Mouse (Mus musculus) macrophage (primary cell): Measurements from ENCODE around the gene Amn. TPM values are rescaled to one million over a fixed set of nuclear protein-coding genes. Genes with fewer than 3 reads are reported as not detected.

Source experiments
- H3K27ac ChIP-seq: fragments of 350-480 bp; formaldehyde crosslinking; 2 replicates; pipeline ENCODE4 v1.9.0; 2021
- H3K36me3 ChIP-seq: fragments of 350-480 bp; formaldehyde crosslinking; 2 replicates; pipeline ENCODE4 v1.9.0; 2021; ENCODE audit errors: inconsistent target
- H3K4me3 ChIP-seq: fragments of 350-480 bp; formaldehyde crosslinking; 2 replicates; pipeline ENCODE4 v1.9.0; 2021; ENCODE audit errors: inconsistent target
- H3K79me2 ChIP-seq: fragments of 350-480 bp; formaldehyde crosslinking; 2 replicates; pipeline ENCODE4 v1.9.0; 2021; ENCODE audit errors: inconsistent target
- WGBS: methylation state at CpG from one replicate; pipeline ENCODE4 v1.1.7; 2026; ENCODE audit warnings: inconsistent platforms; ENCODE audit not compliant: missing documents; 5-methylcytosine and 5-hydroxymethylcytosine counted together
- polyA plus RNA-seq: library from polyadenylated mRNA; stranded (reverse); fragments of 250-400 nt; gene quantifications from 3 replicates; pipeline ENCODE4 v1.2.4, GENCODE M21; 2018; ENCODE audit warnings: inconsistent platforms
- total RNA-seq, 78 experiments: library from RNA; depleted of rRNA; stranded (reverse); fragments of 250-400 nt; gene quantifications; 1 replicate in 9 of 78; 2 replicates in 24 of 78; 3 replicates in 43 of 78; 4 replicates in 2 of 78; pipeline ENCODE4 v1.2.4; 2018; ENCODE audit warnings: inconsistent platforms in 56 of 78

Amn gene
- total RNA-seq (2018; cell fraction: chromatin; rRNA removed): 1 to 10 TPM in 1 of 26 experiments, under 1 TPM in 2, not detected in 23; 0.46 to 2.0 (median 0.57) TPM
- total RNA-seq (2018; cell fraction: cytosol; rRNA removed): under 1 TPM in 2 of 26 experiments, not detected in 24; 0.09 to 0.19 TPM
- total RNA-seq (2018; cell fraction: nucleus; rRNA removed): under 1 TPM in 3 of 26 experiments, not detected in 23; 0.32 to 0.92 (median 0.74) TPM
- not detected in 3 replicates for polyA plus RNA-seq

DNA sequence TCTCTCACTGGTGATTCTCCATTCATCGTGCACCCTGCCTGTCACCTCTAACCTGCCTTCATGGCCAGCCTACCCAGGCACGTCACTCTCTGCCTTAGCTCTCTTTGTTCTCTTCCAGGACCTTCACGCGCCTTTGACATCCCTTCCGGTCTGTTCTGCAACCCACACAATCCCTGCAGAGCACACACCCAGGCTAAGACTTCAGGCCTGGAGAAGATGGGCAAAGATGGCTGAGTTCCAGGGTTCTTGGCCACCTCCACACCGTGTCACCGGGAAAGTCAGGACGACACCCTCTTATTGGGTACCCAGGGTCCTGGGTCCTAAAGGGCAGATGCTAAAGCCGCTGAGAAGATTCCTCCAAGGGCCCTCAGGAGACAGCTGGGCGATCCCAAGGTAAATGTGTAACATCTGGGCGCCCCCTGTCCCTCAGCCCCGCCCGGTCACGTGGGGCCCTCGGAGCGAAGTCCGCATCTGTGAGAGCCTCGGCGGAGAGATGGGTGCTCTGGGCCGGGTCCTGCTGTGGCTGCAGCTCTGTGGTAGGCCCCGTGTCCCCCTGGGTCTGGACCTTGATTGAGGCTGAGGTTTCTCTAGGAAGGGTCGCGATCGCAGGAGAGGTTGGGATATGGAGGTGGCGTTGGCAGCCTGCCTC lies at the start of gene Amn:
TSS of gene Amn (plus strand) at position 467 of the 649 bp plus-strand sequence.
- peaks cover under 1% of the 10 kb centered on the region; the same call in 1 of the 2 replicates for H3K36me3 ChIP-seq
- no peak within 1 kb of the TSS for H3K4me3 ChIP-seq
- no peak within 1 kb of the TSS for H3K27ac ChIP-seq
- WGBS: 43% methylated on average over 25 of the region's 25 CpGs
- no peaks in the 10 kb centered on the region for H3K79me2 ChIP-seq

DNA sequence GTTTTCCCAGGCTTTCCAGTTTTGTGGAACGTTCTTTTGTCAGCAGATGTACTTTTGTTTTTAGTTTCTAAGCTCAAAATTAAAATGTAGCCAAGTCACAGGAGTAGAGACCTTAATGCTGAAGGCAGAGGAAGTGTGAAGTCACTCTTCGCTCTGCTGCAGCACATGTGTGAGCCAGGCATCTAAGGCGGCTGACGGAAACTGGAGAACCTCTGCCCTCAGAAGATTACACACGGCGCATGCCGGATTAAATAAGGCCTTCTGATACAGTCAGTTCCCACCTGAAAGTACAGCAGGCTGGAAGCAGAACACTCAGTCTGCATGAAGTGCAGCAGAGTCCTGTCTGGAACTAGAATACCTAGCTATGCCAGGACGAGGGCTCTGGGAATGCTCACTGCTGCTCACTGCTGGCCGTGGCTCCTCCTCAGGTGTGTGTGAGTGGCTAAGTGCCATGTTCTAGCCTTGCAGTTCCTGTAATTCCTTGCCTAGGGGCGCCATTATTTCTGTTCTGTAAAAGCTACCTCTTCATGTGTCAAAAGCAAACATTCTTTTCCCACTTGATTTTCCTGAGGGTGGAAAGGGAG lies 45.6 kb upstream of the Amn start:
- Histone ChIP-seq H3K79me2 (no peaks in the 10 kb centered on the region), H3K36me3 (peaks cover 16% of the 10 kb centered on the region), H3K27ac (no peak overlapping the region), H3K4me3 (no peak overlapping the region)
- 61% methylated on average over 10 of the region's 10 CpGs for WGBS

DNA sequence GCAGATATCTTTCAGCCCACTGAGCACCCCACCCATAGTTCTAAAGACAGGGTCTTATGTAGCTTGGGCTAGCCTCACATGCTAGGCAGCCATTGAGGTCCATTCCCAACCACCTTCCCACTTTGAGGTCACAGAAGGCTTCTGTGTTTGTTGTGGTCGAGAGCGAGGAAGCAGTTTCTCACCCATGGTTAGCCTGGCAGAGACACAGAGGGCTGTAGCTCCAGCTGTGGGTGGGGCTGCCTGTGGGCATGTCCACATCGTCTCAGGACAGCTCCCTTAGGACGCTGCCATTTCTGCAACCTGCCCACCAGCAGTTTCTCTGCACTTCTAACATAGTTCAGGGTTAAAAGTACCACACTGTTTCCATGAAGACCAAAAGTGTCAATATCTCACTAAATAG lies 43.5 kb upstream of the Amn start:
- WGBS: 39% methylated on average over 4 of the region's 4 CpGs
- H3K27ac ChIP-seq: no peak overlapping the region
- peaks cover 2% of the 10 kb centered on the region for H3K36me3 ChIP-seq
- H3K4me3 ChIP-seq: no peak overlapping the region
- peaks cover 15% of the 10 kb centered on the region; the same call in 1 of the 2 replicates for H3K79me2 ChIP-seq

DNA sequence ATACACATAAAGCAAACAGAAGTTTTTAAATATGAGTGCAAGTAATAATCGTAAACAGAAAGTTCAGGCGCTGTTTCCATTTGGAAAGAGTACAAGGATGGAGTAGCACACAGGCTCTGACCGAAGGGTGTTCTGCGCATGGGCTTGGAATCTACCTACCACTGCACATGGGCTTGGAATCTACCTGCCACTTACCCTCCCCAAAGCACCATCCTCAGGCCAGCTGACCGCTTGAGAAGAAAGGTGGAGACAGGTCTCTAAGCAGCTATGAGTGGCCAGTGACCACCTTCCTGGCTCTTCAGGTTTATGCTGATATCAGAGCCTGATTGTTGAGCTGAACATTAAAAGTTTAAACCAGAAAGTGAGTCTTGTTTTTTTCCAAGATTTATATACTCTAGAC lies 42.4 kb upstream of the Amn start:
- 96% methylated on average over 5 of the region's 5 CpGs for WGBS
- Histone ChIP-seq H3K4me3 (no peak overlapping the region), H3K36me3 (no peaks in the 10 kb centered on the region), H3K27ac (no peak overlapping the region), H3K79me2 (peaks cover 18% of the 10 kb centered on the region; the same call in 1 of the 2 replicates)

DNA sequence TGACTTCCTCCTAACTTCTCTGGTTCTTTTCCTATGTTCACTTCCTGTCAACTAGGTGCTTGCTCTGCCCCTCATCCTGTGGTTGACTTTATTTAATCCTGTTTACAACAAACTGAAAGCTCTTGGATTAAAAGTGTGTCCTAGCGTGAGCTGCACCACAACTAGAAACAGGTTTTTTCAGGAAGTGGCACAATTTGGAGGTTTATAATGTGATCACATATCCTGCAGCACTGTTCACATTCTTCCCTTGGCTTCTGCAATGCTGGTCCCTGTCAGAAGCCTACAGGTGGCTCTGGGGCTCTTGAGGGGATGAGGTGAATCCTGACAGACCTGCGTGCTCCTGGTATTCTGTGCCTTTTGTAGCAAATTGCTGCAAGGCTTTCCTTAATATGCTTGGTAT lies 40.1 kb upstream of the Amn start:
- 80% methylated on average over 2 of the region's 2 CpGs for WGBS
- no peaks in the 10 kb centered on the region; the same call in 1 of the 2 replicates for H3K36me3 ChIP-seq
- H3K79me2 ChIP-seq: peaks cover 18% of the 10 kb centered on the region; the same call in 1 of the 2 replicates
- H3K4me3 ChIP-seq: no peak overlapping the region
- H3K27ac ChIP-seq: no peak overlapping the region

DNA sequence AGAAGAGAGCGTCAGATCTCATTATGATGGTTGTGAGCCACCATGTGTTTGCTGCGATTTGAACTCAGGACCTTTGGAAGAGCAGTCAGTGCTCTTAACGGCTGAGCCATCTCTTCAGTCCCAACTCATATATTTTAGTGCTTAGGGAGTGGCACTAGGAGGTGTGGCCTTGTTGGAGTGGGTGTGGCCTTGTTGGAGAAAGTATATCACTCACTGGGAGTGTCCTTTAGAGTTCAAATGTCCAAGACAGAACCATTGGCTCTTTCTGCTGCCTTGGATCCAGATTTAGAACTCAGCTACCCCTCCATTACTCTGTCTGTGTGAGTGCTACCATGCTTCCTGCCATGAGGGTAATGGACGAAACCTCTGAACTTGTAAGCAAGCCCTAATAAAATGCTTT lies 37.1 kb upstream of the Amn start:
- H3K79me2 ChIP-seq: peaks cover 18% of the 10 kb centered on the region; the same call in 1 of the 2 replicates
- H3K4me3 ChIP-seq: no peak overlapping the region
- H3K36me3 ChIP-seq: peaks cover 15% of the 10 kb centered on the region; the same call in 1 of the 2 replicates
- H3K27ac ChIP-seq: no peak overlapping the region
- WGBS: 89% methylated on average over 4 of the region's 4 CpGs

DNA sequence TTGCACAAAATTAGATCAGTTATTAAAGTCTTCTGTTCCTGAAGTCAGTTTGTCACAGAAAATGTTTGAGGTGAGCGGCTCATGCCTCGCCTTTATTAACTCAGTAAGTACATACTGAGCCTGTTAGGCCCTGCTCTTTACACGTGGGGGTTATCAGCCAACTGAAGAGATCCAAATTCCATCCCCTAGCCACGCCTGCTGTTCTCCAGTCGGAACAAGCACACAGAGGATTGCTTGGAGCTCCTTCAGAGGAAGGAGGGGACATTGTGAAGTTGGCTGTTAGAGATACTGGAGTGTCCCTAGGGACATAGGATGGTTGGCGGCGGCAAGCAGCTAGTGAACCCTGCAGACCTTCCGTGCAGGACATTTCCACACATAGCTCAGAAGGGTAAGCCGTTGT lies 36.5 kb upstream of the Amn start:
- H3K27ac ChIP-seq: no peak overlapping the region
- WGBS: 98% methylated on average over 9 of the region's 9 CpGs
- no peak overlapping the region for H3K4me3 ChIP-seq
- H3K79me2 ChIP-seq: peaks cover 18% of the 10 kb centered on the region; the same call in 1 of the 2 replicates
- peaks cover 21% of the 10 kb centered on the region for H3K36me3 ChIP-seq

DNA sequence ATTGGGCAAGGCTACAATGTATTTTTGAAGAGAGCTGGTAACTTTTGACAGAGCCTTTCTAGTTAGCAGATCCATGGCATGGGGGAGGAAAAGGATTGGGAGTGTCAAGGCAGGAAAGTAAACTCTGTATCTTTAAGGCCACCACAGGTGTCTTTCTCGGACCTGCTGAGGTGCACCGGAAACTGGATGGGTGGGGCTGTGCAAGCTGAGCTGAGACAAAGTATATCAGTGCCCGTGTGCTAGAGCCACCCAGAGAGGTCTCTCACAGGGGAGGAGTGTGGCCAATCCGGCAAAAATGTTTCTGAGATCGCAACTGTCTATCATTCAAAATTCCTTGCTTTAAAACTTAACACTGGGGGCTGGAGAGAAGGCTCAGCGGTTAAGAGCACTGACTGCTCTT lies 35.3 kb upstream of the Amn start:
- peaks cover 18% of the 10 kb centered on the region; the same call in 1 of the 2 replicates for H3K79me2 ChIP-seq
- H3K27ac ChIP-seq: no peak overlapping the region
- 98% methylated on average over 6 of the region's 6 CpGs for WGBS
- H3K36me3 ChIP-seq: peaks cover 32% of the 10 kb centered on the region
- no peak overlapping the region for H3K4me3 ChIP-seq

DNA sequence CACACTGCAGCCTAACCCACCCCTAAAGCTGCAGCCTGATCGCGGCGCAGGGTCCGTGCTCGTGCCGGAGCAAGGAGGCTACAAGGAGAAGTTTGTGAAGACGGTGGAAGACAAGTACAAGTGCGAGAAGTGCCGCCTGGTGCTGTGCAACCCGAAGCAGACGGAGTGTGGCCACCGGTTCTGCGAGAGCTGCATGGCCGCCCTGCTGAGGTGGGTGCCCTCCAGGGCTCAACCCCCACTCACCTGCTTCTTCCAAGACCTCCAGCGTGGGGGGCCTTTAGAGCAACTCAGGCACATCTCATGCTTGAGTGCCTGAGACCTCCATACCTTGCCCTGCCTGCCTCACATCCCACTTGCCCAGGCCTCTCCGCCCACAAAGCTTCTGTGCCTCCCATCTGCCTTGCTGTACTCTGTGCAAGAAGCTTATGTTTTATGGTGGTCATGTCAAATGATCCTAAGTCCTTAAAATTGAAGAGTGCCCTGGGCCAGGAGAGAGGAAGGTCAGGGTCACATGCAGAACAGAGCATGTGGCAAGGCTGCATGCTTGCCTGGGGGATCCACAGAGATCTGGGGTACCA lies 33.2 kb upstream of the Amn start:
- H3K36me3 ChIP-seq: peaks cover 40% of the 10 kb centered on the region
- no peak overlapping the region for H3K4me3 ChIP-seq
- H3K79me2 ChIP-seq: peaks cover under 1% of the 10 kb centered on the region; the same call in 1 of the 2 replicates
- 97% methylated on average over 16 of the region's 16 CpGs for WGBS
- no peak overlapping the region for H3K27ac ChIP-seq

DNA sequence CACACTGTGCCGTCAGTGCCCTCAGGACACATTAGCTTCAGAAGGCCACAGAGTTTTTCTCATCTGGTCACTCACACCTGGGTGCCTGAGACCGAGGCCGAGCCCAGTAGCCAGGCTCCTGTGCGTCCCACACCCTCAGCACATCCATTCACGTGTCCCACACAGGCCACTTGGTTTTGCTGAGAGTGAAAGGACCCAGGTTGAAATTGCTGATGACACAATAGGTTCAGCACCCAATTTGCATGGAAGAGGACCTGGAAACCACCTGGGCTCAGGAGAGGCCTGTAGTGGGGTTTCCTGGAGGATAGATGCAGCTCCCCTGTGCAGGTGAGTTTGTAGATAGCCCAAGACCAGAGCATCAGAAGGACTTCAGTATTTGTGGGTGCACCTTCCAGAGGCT lies 32.5 kb upstream of the Amn start:
- WGBS: 95% methylated on average over 5 of the region's 5 CpGs

DNA sequence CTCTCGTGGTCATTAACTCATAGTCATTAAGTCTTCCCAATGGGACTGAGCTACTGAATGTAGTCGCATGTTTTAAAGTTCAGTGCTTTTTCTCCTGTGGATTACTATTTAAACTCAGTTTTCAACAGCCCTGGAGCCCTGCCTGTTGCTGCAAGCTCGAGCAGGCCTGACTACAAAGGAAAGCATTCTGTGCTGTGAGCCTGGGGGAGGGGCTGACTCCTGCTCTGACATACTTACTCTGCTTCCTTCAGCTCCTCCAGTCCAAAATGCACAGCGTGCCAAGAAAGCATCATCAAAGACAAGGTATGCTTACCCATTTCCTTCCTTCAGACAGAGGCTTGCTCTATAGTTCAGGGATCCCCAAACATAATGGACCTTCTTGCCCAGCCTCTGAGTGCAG lies 32.1 kb upstream of the Amn start:
- Histone ChIP-seq H3K4me3 (no peak overlapping the region), H3K27ac (no peak overlapping the region), H3K79me2 (no peaks in the 10 kb centered on the region; the same call in 1 of the 2 replicates), H3K36me3 (peaks cover 50% of the 10 kb centered on the region)
- 79% methylated on average over 4 of the region's 4 CpGs for WGBS

More for the DNA sequence above, 32.5 kb upstream of the Amn start:
- H3K36me3 ChIP-seq: peaks cover 45% of the 10 kb centered on the region
- no peak overlapping the region for H3K4me3 ChIP-seq
- no peak overlapping the region for H3K27ac ChIP-seq
- no peaks in the 10 kb centered on the region; the same call in 1 of the 2 replicates for H3K79me2 ChIP-seq

DNA sequence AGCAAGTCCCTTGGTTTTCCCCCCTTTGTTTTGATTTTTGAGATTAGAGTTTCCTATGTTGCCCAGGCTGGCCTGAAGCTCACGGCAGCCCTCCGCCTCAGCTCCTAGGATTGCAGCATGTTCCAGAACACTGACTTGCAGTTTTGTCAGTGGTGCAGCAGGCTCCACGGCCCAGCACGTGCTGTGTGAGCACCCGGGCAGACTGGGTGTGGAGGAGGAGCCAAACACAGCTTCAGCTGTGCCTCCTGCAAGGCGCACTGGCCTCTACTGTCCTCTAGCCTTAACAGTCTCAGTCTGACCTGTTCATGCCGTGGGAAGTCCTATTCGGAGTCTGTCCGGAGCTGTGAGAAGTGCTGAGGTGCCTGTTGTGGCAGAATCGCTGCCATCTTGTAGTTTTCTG lies 31.0 kb upstream of the Amn start:
- Histone ChIP-seq H3K4me3 (no peak overlapping the region), H3K36me3 (peaks cover 61% of the 10 kb centered on the region), H3K27ac (no peak overlapping the region), H3K79me2 (no peaks in the 10 kb centered on the region; the same call in 1 of the 2 replicates)
- 96% methylated on average over 10 of the region's 10 CpGs for WGBS

DNA sequence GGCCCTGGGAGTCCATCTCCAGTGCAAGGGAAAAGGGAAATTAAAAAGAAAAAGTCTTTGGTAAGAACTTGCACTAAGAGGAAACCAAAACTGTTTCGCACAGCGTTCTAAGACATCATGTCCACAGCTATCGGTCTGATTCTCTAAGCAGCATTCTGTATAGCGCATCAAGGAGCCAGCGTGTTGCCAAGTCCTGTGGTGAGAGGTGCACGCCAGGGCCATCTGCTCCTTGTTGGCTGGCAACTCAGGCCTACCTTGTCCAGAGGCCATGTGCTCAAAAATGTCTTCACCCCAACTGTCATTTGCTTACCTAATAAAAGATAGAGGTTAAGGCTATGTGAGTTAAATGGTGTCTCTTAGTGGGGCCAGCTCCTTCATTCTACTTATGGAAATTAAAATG lies 29.0 kb upstream of the Amn start:
- no peaks in the 10 kb centered on the region for H3K79me2 ChIP-seq
- H3K27ac ChIP-seq: no peak overlapping the region
- peaks cover 81% of the 10 kb centered on the region for H3K36me3 ChIP-seq
- H3K4me3 ChIP-seq: no peak overlapping the region
- WGBS: 96% methylated on average over 6 of the region's 6 CpGs

DNA sequence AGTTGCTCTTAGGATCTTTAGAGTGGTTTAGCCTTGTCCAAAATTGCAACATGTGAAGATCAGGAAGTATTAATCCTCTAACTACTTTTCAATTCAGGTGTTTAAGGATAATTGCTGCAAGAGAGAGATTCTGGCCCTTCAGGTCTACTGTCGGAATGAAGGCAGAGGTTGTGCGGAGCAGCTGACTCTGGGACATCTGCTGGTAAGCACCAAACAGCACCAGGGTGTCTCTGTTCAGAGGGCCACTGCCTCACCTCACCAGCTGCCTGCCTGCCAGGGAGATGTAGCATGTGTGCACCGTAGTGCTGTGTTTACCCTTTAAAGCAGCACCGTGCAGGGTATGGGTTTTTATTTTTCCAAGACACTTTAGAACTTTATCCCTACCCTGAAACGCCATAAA lies 28.5 kb upstream of the Amn start:
- H3K79me2 ChIP-seq: no peaks in the 10 kb centered on the region
- 96% methylated on average over 4 of the region's 5 CpGs for WGBS
- no peak overlapping the region for H3K27ac ChIP-seq
- H3K4me3 ChIP-seq: no peak overlapping the region
- peaks cover 84% of the 10 kb centered on the region for H3K36me3 ChIP-seq

DNA sequence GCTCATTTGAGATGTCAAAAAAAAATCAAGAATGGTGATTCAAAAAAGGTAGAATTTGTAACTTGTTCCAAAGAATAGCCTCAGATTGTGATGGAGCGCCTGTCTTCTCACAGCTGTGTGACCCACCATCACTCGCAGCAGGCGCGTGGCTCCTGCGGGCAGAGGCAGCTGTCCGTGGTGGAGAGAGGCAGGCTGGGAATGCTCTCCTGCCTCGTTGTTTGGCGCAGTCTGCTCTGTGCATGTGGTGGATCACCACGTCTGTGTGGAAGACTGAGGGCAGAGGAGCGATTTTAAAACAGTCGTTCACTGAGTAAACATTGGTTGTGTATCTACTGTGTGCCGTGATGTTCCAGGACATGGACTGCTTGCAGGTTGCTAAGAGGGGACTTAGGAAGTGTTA lies 27.2 kb upstream of the Amn start:
- WGBS: 95% methylated on average over 12 of the region's 12 CpGs
- peaks cover 84% of the 10 kb centered on the region for H3K36me3 ChIP-seq

More for the DNA sequence above, 27.2 kb upstream of the Amn start:
- Histone ChIP-seq H3K27ac (no peak overlapping the region), H3K79me2 (no peaks in the 10 kb centered on the region), H3K4me3 (no peak overlapping the region)
